Mouse (Mus musculus) liver, embryonic 14.5 days (tissue): ENCODE results near the gene Spcs1.

Source experiments
- CTCF ChIP-seq: IDR thresholded peaks from 2 replicates; pipeline ENCODE4 v1.5.1; 2016; ENCODE audit warnings: antibody characterized with exemption, low read depth, control low read depth
- EP300 ChIP-seq: IDR thresholded peaks from 2 replicates; pipeline ENCODE4 v1.6.1; 2016; ENCODE audit warnings: antibody characterized with exemption, low read depth

DNA sequence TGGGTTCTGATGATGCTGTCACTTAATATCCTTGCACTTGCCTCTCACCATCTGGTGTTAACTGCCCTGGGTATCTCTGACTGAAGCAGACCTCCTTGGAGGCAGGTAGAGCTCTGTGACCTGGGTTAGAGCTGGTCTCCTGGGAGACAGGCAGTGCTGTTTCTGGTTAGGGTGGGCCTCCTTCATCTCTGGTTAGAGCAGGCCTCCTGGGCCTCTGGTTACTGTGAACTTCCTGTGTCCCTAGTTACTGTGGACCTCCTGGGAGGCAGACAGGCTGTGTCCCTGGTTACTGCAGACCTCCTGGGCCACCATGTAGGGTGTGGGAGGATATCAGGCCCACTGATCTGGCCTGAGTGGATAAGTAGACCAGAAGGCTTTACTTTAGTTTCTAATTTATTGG is 5.1 kb downstream of the Spcs1 start:
- TF ChIP-seq CTCF (no peak), EP300 (no peak)
